Mouse (Mus musculus) ovary, postnatal 10 days (tissue): ENCODE data around the gene Gsk3a.
"Not testable (repeated sequence)": the region's sequence is repeated elsewhere in the genome, so short reads cannot be mapped to it uniquely, and the experiment has no call there.

Experiments
- DNase-seq: peaks from one replicate; pipeline ENCODE4 v3.0.0; 2022; ENCODE audit warnings: low spot score

The Gsk3a gene

DNA sequence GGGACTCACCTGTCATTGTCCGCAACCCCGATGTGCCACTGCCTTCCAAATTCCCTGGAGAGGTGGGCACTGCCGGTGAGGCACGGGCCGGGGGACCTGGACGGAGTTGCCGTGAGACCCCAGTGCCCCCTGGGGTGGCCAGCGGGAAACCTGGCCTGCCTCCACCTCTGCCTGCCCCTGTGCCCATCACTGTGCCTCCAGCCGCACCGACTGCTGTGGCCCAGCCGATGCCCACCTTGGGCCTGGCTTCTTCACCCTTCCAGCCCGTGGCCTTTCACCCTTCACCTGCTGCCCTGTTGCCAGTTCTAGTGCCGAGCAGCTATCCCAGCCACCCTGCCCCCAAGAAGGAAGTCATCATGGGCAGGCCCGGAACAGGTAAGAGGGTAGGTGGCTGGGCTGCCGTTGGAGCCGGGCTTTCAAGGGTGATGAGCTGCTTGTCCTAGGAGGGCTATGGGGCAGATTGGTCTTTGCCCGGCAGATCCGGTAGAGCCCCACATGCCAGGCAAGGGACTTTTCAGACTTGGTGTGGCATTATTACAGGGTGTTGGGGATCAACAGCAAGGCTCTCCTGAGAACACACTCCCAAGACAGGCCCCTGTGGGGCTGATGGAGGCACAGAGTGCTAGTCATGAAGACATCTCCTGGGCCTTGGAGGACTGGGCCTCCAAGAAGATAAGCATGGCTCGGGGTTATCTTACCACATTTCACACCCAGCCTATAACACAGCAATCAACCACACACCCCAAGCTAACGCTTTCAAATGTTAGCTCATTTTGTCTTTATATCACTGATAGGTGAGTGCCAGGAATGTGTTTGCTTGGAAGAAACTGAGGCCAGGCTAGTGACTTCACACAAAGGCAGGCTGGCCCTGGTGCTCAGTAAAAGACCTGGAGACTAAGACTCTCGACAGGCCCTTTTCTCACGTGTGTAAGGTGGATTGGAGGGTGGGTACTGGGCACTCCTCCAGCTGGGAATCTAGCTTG, 35.9 kb upstream of the Gsk3a start:
- no peak for DNase-seq

DNA sequence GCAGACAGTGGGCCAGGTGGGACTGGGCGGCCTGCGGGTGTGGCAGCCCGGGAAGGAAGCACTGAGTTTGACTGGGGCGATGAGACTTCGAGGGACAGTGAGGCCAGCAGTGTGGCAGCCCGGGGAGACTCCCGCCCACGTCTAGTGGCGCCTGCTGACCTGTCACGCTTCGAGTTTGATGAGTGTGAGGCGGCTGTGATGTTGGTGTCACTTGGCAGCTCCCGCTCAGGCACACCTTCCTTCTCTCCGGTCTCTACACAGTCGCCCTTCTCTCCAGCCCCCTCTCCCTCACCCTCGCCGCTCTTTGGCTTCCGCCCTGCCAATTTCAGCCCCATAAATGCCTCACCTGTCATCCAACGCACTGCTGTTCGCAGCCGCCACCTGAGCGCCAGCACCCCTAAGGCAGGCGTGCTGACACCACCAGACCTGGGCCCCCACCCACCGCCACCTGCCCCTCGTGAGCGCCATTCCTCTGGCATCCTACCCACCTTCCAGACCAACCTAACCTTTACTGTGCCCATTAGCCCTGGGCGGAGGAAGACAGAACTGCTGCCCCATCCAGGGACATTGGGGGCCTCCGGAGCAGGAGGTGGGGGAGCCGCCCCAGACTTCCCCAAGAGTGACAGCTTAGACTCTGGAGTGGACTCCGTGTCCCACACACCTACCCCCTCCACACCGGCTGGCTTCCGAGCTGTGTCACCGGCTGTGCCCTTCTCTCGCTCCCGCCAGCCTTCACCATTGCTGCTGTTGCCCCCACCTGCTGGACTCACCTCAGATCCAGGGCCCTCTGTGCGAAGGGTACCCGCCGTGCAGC, 35.0 kb upstream of the Gsk3a start:
- DNase-seq, result no peak

DNA sequence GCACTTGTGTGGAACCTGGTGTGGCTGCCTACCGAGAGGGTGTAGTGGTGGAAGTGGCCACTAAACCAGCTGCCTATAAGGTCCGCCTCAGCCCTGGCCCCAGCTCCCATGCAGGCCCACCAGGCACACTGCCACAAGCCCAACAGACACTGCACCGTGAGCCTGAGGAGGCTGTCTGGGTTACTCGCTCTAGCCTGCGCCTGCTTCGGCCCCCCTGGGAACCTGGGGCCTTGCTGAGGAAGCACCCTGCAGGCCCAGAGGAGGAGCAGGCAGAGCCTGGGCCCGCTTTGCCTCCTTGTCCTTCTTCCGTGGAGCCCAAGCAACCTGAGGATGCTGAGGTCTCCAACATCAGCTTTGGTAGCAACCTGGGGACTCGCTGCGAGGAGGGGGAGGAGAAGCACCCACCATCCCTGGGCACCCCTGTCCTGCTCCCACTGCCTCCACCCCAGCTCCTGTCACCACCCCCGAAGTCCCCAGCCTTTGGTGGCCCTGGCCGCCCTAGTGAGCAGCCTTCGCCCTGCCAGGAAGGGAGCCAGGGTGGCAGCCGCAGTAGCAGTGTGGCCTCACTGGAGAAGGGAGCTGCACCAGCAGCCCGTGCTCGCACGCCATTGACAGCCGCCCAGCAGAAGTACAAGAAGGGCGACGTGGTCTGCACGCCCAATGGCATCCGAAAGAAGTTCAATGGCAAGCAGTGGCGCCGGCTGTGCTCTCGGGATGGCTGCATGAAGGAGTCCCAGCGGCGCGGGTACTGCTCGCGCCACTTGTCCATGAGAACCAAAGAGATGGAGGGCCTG, 34.2 kb upstream of the Gsk3a start:
- DNase-seq, result no peak

DNA sequence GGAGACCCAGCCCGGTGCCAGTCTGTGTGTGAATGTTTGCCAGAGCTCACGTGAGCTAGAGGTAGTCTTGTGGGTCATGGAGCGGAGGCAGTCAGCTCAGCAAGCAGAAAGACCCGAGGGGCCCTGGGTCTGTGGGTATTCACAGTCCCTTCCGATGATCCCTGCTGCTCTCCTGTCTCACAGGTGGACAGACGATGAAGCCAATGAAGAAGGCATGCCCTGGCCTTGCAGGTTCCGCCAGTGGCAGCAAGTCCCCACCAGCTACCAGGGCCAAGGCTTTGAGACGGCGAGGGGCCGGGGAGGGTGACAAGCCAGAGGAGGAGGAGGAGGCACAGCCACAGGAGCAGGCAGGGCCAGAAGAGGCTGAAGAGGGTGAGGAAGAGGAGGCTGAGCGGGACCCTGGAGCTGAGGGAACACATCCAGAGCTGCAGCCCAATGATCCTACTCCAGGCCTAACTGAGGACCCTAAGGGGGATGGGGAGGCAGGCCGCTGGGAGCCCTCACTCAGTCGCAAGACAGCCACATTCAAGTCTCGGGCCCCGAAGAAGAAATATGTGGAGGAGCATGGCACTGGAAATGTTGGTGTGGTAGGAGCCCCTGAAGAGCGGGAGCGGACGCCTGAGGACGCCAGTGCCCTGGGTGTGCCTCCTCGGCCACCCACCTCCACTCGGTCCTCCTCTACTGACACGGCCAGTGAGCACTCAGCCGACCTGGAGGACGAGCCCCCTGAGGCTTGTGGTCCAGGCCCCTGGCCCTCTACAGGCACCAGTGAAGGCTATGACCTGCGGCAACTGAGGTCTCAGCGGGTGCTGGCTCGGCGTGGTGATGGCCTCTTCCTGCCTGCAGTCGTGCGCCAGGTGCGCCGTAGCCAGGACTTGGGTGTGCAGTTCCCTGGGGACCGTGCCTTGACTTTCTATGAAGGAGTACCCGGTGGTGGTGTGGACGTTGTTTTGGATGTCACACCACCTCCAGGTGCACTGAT, 33.3 kb upstream of the Gsk3a start:
- no peak for DNase-seq

DNA sequence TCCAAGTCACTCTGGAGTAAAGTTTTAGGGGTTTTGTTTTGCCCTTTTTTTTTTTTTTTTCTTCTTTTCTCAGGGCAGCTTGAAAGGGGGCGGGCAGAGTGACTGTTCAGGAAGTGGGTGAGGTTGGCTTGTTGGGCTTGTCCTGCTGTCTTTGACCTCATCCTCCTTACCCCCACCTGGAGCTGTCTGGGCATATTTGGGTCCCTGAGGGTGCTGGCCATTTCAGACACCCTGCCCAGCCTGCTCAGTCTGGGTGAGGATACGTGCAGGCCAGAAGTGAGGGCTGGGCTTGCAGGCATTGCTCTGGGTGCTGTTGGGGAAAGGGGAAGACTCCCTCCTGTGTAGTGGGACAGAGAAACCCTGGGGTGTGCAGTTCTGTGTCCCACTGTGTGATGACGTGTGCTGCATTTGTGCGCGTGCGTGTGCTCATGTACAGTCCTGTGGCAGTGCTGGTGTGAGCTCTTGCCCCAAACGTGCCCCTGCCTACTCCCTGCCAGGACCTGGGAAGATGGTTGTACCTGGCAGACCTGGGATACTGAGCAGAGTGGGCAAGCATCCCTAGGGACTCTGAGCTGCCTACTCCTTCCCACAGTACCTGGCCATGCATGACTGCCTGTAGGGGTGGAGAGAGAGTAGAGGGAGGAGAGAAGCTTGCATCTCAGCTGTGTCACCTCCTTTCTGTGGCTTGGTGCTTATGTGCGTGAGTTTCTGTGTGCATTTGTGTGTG, 32.1 kb upstream of the Gsk3a start:
- DNase-seq, result peak; percentile 1

DNA sequence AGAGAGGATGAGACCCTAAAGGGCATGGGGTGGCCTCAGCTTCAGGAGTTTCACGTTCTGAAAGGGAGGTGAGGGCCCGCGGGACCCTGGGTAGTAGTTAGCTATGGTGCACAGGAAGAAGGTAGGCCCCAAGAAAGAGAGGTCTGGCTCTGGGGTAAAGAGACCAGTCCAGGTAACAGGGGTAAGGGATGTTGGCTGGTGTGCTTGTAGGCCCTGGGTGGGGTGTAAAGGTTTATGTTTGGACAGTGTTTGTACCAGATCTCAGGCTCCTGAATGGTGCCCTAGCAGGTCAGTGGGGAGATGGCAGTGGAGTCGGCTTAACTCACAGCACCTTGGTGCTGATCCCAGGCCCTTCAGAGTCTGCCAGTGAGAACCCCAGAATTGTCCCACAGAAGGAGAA, 31.4 kb upstream of the Gsk3a start:
- DNase-seq, result peak; percentile 2

DNA sequence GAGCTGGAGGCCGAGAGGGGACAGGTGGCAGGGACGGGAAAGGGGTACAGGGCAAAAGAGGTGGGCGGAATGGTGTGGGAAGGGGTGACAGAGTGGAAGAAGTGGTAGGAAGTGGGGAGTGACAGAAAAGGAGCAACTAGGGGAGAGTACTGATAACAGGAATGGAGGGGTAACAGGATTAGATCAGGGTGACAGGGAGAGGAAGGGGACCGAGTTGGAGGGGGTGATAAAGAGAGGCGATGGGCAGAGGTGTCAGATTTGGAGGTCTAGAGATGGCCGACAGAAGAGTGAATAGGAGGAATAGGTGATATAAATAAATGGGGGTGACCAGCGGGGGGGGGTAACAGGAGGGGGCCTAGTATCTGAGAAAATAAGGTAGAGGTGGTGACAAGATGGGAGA, 30.9 kb upstream of the Gsk3a start:
- DNase-seq, result no peak

DNA sequence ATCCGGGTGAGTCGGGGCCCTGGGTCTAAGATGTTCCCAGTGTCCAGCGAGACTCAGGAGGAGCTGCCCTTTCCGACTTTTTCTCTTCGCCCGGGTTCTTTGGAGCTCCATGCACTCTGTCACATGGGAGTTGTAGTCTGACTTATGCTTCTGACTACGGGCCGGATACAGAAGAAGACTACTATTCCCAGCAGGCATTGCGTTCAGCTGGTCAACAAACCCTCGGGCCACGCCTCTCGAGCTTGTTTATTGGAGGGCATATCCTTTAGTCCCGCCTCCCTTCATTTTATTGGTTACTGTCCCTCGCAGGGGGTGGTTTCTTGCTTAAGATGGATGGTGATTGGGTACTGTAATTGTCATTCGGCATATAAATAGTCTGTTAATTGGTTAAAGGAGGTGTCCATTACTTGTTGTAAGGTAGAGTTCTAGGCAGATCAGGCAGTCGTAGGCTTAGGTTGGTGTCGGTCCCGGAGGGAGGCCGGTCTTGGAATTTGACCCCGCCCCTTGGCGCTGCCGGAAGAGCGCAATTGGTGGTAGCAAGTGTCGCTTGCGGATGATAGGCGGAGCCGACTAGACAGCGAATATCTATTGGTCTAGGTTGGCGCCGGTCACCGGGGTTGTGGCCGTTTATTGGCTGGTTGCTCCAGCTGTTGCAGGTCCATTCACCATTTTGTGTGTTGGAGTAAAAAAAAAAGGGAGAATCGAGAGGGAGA, 30.3 kb upstream of the Gsk3a start:
- peak; percentile 98 for DNase-seq

DNA sequence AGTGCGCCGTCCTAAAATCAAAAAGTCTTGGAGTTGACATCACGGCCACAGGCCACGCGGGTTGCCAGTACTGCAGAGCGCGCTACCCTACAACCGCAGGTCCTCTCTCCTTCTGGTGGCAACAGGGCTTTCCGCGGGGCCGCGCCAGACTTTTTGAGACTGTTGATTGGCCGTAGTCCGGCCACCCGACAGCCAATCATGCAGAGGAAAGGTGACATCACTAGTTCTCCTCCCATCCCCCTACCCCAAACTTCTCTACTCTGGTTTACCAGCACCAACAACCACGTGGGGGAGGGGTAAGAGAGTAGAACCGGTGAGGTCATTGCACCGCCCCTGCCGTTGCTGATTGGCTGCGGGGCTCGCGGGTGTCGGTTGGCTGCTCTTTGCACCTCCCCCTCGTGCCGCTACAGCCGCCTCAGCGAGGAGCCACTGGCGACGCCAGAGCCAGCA, 29.7 kb upstream of the Gsk3a start, which contains the start of gene Cic:
Gene Cic, plus strand, starts transcription at position 404 of the 450 bp plus-strand sequence.
- no peak for DNase-seq

DNA sequence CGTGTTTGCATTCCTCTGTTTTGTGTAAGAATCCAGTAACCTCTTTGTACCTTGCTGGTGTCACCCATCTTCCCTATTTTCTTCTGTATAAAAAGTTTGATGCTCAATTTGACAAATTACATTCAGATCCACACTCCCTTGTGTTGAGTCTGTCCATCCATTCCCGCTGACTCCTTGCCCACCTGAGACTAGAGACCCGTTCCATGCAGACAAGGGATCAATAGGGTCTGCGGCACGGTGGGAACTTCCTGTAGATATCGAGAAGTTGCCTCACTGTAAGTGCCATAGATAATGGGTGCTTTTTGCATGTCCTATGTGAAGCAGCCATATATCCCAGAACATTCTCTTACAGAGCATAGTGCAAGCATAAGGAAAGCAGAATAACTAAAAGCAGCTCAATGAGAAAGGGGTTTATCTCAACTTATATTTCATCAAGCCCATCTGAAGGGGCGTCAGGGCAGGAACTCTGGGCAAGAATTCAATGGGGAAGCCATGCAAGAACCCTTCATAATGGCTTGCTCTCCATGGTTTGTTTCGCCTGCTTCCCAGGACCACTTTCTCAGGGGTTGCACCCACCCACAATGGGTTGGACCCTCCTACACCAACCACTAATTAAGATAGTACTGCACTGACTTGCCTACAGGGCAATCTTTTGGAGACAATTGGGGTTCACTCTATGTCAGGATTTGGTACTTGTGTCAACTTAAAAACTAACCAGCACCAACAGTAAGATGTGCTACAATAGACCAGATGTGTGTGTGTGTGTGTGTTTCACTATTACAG, 28.7 kb upstream of the Gsk3a start:
- no peak for DNase-seq

DNA sequence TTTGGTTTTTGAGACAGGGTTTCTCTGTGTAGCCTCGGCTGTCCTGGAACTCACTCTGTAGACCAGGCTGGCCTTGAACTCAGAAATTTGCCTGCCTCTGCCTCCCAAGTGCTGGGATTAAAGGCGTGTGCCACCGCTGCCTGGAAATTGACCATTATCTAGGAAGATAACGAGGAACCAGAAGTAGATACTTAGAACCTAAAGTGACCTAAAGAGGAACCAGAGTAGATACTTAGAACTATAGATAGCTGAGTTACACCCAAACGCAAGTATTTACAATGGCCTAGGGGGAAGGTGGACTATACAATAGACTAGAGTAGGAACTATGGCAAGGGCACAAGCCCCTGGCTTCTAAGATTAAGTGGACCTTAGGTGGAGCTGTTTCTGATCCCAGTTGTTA, 28.1 kb upstream of the Gsk3a start:
- not testable (repeated sequence) for DNase-seq

DNA sequence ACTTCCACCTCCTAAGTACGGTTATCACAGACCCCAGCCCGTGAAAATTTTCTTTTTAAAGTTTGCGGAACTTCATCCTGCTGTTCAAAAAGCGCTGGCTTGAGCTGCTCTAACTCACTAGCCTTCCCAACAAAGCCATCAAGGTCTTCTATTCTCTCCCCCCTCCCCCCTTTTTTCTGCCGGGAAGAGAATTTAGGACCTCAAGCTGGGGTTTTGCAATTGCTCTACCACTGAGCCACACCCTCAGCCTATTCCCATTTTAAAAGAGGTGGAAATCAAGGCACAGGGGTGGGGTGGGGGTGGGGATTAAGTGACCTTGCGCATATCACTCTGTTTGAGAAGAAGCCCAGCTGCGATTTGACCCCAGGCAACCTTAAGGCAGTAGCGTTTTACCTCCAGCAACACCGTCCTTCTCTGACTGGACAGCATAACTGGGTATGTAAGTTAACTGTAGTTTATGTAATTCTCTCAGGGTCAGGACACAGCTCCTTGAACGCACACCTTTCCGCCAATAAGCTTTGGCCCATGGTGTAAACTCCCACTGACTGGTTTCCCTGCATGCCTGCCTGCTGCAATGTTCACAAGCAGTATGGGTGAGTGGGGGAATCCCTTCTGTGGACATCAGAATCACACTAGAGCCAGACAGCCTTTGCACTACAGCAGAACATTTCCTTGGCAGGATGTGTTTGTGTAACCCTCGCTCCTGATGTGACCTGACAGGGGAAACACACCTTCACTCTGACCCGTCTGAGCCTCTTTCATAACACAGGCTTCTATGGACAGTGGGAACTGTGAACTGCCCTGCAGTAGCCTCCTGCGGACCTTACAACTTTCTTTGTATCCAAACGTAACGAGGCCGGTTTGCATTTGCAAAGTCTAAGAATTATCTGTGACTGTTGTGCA, 26.6 kb upstream of the Gsk3a start:
- DNase-seq, result no peak

DNA sequence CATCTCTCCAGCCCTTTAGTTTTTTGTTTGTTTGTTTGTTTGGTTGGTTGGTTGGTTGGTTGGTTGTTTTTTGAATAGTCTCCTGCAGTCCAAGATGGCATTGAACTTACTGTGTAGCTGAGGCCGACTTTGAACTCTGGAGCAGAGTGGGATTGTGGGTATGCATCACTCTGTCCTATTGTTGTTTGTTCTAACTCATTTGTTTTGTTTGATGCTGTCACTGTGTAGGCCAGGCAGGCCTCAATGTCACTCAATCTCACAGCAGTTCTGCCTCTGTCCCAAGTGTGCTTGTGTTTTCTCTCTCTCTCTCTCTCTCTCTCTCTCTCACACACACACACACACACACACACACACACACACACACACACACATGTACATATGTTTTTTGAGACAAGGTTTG, 24.2 kb upstream of the Gsk3a start:
- DNase-seq, result no peak

DNA sequence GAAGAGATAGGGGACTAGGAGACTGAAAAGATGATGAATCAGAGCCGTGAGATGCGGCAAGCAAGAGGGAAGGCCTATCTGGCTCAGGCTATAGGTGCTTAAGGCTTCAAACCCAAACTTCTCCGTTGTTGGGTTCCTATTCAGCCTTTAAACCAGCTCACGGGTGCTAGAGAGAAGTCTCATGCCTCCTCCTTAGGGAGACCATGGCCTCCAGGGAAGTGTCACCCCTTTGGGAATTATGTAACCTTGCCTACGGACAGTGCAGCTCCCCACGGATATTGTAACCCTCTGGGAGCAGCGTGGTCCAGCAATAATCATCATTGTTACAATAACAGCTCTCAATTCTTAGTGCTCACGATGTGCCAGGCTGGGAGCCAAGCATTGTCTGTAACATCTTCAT, 14.2 kb upstream of the Gsk3a start:
- DNase-seq, result no peak

DNA sequence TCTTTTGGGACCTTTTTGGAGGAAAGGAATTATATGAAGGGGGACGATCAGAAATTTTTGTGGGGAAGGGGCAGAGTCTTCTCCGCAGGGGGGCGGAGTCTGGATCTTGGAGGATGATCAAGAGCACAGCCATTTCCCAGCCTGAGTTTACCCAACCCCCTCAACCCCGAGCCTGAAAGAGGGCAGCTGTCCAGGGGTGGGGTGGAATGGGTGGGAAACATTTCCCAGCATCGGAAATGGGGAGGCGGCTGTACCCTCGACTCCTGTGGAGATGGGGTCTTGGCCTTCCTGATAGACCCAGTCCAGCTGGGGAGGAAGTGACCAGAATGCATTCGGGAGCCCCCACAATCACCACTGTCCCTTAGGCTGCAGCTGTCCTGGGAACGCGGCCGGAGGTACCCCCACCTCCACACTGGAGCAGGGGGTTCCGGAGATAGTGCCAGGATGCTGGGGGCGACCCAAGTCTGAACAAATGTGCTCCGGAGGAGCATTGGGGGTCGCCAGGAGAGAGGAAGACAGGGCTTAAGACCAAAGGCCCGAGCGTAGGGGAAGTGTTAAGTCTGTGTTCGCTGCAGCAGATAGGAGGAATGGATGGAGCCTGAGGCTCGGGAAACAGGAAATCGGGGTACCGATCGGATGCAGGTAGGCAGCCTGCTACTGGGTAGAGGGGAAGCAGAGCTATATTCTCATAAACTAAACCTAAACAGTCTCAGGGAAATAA, 13.6 kb upstream of the Gsk3a start:
- peak; percentile 48 for DNase-seq

DNA sequence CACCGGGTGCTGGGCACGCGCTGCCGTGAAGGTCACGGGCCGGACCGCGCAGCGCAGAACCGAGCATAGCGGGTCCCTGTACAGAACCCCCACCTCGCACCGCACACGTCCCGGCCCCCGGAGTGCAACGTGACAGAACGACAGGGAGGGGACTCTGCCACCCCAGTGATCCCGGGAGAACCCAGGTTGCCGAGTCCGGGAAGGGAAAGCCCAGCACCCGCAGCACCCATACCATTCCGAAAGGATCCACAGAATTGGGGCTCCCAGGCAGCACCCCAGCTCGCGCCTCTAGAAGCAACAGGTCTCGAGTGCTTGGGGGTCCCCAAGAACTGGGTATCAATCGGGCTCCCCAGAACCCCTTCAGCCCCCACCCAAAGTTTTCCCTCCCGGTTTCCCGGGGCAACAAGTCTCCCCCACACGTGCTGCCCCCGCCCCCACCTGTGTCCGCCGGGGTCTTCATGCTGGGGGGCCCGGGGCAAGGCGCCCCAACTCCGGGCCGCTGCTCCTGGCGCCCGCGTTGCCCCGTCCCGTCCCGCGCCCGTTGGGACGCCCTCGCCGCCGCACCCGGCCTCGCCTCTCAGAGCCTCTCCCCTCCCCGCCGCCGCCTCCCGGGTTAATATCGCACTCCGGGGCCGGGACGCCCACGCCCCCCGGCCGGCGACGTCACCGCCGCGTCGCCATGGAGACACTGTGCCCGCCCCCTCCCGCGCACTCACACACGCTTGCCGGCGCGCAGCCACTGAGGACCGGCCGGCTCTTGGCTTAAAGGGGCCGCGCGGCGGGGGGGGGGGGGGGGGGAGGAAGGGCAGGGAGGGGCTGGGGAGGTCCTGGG, 12.7 kb upstream of the Gsk3a start, which contains the start of gene Erf:
Gene Erf, minus strand, starts transcription at position 621 of the 832 bp plus-strand sequence.
- DNase-seq, result peak; percentile 94
